Mouse (Mus musculus): ENCODE measurements around the gene Vwa1. TPM values are rescaled to one million over a fixed set of nuclear protein-coding genes. Genes with fewer than 3 reads are reported as not detected.

Vwa1 gene
- 28.3 and 29.3 TPM in 2 replicates for polyA plus RNA-seq (2012; rRNA removed)

DNA sequence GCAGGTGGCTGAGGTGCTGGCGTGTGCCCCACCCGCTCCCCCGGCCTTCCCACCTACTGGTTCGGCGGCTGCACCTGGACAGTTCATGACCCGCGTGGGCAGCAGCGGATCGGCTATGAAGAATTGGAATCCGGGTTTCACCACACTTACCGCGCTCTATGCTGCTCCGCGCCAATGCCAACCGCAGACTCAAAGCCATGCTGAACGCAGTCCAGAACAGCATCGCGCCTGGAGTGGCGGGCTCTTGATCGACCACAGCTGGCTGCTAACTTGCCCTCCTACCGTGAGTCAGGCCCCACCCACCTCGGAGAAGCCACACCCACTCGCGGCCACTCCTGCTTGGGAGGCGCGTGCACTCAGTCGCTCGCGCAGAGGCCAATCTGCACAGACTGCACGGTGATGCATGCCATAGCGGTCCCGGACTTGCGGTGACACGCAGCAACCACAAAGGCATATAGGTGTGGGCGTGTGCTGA, at the start of gene Vwa1:
TSS of gene Vwa1 (minus strand) at position 419 of the 475 bp plus-strand sequence.

DNA sequence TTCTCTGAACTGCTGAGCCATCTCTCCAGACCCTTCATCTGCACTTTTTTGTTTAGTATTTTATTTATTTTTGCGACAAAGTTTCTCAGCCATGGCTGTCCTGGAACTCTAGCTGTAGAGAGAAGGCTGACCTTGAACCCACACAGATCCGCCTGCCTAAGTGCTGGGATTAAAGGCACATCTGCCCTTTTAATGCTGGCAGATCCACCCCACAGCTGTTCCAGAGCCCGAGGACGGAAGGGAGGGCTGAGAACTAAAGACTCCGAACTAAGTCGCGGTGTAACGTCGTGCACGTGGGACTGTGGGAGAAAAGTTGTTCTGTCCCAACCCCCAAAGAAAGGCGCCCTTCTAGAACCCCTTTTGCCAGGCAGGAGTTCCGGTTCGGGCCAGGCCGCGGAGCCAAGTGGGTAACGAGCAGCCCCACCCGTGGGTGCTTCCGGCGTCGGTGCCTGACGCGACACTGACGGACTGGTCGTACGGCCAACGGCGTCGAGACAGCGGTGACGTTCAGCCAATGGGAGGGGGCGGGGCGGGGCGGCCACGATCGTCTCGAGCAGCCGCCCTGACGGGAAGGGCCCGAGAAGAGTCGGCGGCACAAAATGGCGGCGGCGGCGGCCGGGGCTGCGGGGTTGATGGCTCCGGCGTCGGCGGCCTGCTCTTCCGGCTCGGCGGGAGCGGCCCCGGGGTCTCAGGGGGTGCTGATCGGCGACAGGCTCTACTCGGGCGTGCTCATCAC, 37.6 kb upstream of the Vwa1 start, which contains the start of gene Ccnl2:
TSS of gene Ccnl2 (plus strand) at position 561 of the 736 bp plus-strand sequence.

DNA sequence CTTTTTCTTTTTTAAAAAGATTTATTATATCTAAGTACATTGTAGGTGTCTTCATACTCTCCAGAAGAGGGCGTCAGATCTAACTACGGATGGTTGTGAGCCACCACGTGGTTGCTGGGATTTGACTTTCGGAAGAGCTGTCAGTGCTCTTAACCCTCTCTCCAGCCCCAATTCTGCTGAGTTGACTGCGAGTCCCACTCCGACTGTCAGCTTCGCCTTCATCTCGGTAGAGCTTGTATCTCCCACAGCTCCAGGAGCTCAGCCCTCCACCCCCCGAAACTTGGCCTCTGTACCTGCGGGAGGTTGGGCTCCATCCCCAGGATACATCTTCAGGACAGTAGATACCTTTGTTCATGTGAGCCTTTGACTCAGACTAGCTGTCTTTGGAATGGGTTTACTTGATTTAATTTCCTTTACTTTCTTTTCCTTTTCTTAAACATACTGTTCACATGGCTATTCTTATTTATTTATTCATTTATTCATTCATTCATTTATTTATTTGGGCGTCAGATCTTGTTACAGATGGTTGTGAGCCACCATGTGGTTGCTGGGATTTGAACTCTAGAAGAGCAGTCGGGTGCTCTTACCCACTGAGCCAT, 28.3 kb upstream of the Vwa1 start, which contains the start of gene Mrpl20:
TSS of gene Mrpl20 (plus strand) at position 138 of the 599 bp plus-strand sequence.

DNA sequence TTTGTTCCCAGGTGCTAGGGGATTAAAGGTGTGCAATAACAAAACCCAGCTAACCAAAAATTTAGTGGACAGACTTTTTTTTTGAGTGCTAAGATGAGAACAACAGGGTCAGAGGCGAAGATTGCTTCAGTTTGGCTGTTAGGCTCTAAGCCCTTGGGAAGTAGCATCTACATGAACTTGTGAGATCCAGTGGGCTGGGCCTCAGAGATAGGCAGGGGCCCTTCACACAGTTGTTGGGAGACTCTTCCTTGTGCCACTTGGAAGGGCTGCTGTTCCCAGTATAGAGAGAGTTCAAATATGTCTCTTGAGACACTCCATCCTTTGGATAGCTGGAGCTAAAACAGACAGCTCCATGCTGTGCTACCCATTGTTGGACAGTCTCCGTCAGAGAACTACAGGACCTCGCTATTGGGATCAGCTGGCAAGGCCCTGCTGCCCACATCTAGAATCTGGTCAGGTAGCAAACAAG, 15.6 kb upstream of the Vwa1 start, which contains the start of gene Ankrd65:
TSS of gene Ankrd65 (plus strand) at position 419 of the 469 bp plus-strand sequence.

DNA sequence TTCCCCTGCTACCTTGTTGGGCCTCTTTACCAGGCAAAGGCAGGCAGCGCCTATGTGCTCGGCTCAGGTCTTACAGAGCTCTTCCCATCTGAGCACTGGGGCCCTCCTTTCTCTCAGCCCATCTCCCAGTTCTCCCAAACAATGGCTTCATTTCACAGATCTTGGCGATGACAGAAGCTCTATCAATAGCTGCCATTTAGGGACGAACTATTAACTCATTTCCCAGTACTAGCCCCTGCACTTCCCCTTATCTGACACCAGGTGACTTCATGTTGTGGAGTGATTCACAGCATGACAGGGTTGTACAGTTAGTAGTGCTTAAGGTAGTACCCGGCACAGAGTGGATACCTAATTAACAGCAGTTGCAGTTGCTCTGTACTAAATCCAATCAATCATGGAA, 11.3 kb upstream of the Vwa1 start, which contains the start of gene Tmem88b:
TSS of gene Tmem88b (minus strand) at position 56 of the 400 bp plus-strand sequence.

DNA sequence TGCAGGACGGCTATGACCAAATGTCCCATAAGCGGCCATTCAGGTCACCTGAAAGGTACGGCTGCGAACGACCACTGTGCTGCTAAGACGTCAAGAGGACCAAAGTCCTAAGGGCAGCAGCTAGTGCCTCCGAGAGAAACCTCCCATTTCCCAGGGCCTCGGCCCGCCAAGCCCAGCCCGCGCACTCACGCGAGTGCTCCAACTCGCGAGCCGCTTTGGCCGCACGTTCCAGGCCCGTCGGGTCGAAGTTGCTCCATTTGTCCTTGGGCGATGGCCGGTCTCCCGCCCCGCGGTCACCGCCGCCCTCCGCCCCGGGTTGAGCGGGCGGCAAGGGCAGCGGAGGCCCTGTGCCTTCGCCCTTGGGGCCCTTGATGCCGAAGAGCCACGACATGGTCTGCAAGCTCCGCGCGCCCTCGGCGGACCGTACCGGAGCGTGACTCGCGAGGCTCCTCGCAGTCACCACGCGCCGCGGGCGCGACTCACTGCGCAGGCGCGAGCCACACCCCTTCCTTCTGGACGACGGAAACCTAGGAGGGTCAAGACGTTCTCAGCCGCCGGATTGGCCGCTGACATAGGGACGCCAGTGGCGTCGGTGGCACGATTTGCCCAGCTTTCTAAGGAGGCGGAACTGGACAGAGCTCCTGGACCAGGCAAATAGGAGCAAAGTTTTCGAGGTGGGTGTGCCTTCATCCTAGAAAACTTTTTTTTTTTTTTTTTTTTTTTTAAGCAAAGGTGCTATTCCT, 13.7 kb downstream of the Vwa1 start, which contains the start of gene Atad3a:
TSS of gene Atad3a (minus strand) at position 481 of the 743 bp plus-strand sequence.

DNA sequence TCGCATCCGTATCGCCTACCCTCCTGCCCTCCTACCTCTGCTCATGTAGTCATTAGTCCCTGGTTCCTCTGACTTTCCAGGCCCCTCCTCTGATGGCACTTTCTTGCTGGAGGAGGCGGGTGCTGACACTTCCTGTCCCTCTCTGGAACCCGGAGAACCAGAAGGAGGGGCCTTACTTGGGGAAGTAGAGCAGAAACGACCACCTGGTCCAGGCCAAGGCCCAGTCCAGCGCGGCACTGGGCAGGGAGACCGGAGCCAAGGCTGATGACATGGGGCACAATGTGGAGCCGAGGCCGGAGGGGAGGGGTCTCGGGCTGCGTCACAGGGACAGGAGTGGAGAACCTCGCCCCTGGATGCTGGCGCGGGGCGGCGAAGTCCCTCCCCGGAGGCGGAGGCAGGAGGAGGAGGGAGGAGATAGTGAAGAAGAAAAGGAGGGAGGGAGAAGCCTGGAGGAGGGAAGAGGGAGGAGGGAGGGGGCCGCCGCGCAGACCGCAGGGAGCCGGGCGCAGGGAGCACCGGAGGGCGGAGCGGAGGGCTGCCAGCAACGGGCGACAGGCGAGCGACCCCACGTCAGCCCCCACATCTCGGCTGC, 40.1 kb downstream of the Vwa1 start, which contains the start of gene Tmem240:
TSS of gene Tmem240 (plus strand) at position 451 of the 592 bp plus-strand sequence.

Other genes starting within 250 kb of the Vwa1 start
- gene Nadk, start 212.3 kb downstream of the Vwa1 start, polyA plus RNA-seq (2012; rRNA removed), result 89.3 and 90.4 TPM in 2 replicates
- 14.9 and 15.4 TPM in 2 replicates for gene Slc35e2, start 173.3 kb downstream of the Vwa1 start, polyA plus RNA-seq (2012; rRNA removed)
- 41.9 and 42.1 TPM in 2 replicates for gene Cdk11b, start 149.8 kb downstream of the Vwa1 start, polyA plus RNA-seq (2012; rRNA removed)
- gene Gm10563, start 129.3 kb downstream of the Vwa1 start, polyA plus RNA-seq (2012; rRNA removed), result not detected in 2 replicates
- 8.0 and 10.5 TPM in 2 replicates for gene Mmp23, start 121.3 kb downstream of the Vwa1 start, polyA plus RNA-seq (2012; rRNA removed)
- gene Mib2, start 105.5 kb downstream of the Vwa1 start, polyA plus RNA-seq (2012; rRNA removed), result 122 and 127 TPM in 2 replicates
- 28.7 and 30.8 TPM in 2 replicates for gene Fndc10, start 80.4 kb downstream of the Vwa1 start, polyA plus RNA-seq (2012; rRNA removed)
- gene Ssu72, start 69.9 kb downstream of the Vwa1 start, polyA plus RNA-seq (2012; rRNA removed), result 121 and 133 TPM in 2 replicates
- gene Tmem240, start 39.9 kb downstream of the Vwa1 start, polyA plus RNA-seq (2012; rRNA removed), result 53.0 and 58.0 TPM in 2 replicates
- 107 and 111 TPM in 2 replicates for gene Atad3a, start 13.6 kb downstream of the Vwa1 start, polyA plus RNA-seq (2012; rRNA removed)
- gene Tmem88b, start 11.2 kb upstream of the Vwa1 start, polyA plus RNA-seq (2012; rRNA removed), result 1.6 and 1.7 TPM in 2 replicates
- not detected in 2 replicates for gene Ankrd65, start 15.7 kb upstream of the Vwa1 start, polyA plus RNA-seq (2012; rRNA removed)
- gene Mrpl20, start 28.2 kb upstream of the Vwa1 start, polyA plus RNA-seq (2012; rRNA removed), result 131 and 143 TPM in 2 replicates
- 187 and 201 TPM in 2 replicates for gene Ccnl2, start 37.8 kb upstream of the Vwa1 start, polyA plus RNA-seq (2012; rRNA removed)
- 96.7 and 108 TPM in 2 replicates for gene Aurkaip1, start 56.6 kb upstream of the Vwa1 start, polyA plus RNA-seq (2012; rRNA removed)
- 30.7 and 42.0 TPM in 2 replicates for gene Mxra8, start 65.0 kb upstream of the Vwa1 start, polyA plus RNA-seq (2012; rRNA removed)
- 159 and 160 TPM in 2 replicates for gene Dvl1, start 72.7 kb upstream of the Vwa1 start, polyA plus RNA-seq (2012; rRNA removed)
- 0.44 and 0.55 TPM in 2 replicates for gene Tas1r3, start 88.7 kb upstream of the Vwa1 start, polyA plus RNA-seq (2012; rRNA removed)
- 21.7 and 24.1 TPM in 2 replicates for gene Cptp, start 94.7 kb upstream of the Vwa1 start, polyA plus RNA-seq (2012; rRNA removed)
- 67.9 and 73.7 TPM in 2 replicates for gene Ints11, start 94.8 kb upstream of the Vwa1 start, polyA plus RNA-seq (2012; rRNA removed)
- gene Pusl1, start 117.1 kb upstream of the Vwa1 start, polyA plus RNA-seq (2012; rRNA removed), result 92.1 and 92.2 TPM in 2 replicates
- gene Acap3, start 117.1 kb upstream of the Vwa1 start, polyA plus RNA-seq (2012; rRNA removed), result 112 and 119 TPM in 2 replicates
- 113 and 114 TPM in 2 replicates for gene Ube2j2, start 169.1 kb upstream of the Vwa1 start, polyA plus RNA-seq (2012; rRNA removed)
- 7.5 and 10.5 TPM in 2 replicates for gene C1qtnf12, start 187.6 kb upstream of the Vwa1 start, polyA plus RNA-seq (2012; rRNA removed)
- 21.2 and 21.6 TPM in 2 replicates for gene B3galt6, start 218.0 kb upstream of the Vwa1 start, polyA plus RNA-seq (2012; rRNA removed)
- 45.4 and 46.3 TPM in 2 replicates for gene Sdf4, start 218.2 kb upstream of the Vwa1 start, polyA plus RNA-seq (2012; rRNA removed)
- 2.2 and 2.8 TPM in 2 replicates for gene Tnfrsf4, start 239.1 kb upstream of the Vwa1 start, polyA plus RNA-seq (2012; rRNA removed)

Data from central nervous system, embryonic 18 days (tissue).